Mouse (Mus musculus) spleen, postnatal 4 days (tissue): Measurements from ENCODE around the gene Pakap.
A peak's percentile ranks its signal among the peaks of the same experiment; 100 is the strongest.

Source experiments
- DNase-seq, 2 experiments: peaks; one replicate each; pipeline ENCODE4 v3.0.0; 2022; ENCODE audit warnings: low spot score in 2 of 2

Pakap gene

GRCm38 (mm10) chr4:57765806-57766205 is 197.8 kb downstream of the Pakap start:
- no peak for DNase-seq

DNA sequence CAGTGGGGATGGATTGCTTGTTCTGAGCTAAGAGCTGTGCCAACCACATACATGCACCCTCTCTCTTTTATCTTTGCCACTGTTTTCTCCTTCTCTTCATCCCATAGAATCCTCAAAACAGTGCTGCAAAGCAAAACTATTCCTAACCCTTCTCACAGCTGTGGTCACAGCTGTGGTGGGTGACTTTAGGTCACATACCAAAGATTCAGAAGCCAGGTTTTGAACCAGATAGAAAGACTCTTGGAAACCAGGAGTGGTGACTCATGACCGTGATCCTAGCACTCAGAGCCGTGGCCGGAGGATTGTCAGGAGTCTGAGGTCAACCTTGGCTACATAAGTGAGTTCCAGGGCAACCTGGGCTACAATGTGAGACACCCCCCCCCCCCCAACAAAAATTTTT is 201.0 kb downstream of the Pakap start:
- DNase-seq = no peak

- DNase-seq = no peak
These were observed 202.3 kb downstream of the Pakap start for GRCm38 (mm10) chr4:57770185-57770823.

DNA sequence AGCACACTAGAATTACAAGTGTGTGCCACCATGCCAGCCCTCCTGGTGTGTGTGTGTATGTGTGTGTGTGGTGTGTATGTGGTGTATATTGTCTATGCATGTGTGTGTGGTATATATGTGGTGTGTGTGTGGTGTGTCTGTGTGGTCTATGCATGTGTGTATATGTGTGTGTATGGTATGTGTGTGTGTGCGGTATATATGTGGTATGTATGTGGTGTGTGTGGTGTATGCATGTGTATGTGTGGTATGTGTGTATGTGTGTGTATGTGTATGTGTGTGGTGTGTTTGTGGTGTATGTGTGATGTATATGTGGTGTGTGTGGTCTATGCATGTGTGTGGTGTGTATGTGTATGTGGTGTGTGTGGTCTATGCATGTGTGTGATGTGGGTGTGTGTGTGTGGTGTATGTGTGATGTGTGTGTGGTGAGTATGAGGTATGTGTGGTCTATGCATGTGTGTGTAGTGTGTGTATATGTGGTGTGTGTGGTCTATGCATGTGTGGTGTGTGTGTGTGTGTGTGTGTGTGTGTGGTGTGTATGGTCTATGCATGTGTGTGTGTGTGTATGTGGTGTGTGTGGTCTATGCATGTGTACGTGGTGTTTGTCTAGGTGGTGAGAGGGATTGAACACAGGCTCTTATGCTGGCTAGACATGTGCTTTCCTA is 203.7 kb downstream of the Pakap start:
- DNase-seq = no peak

- DNase-seq = no peak
These were observed 205.0 kb downstream of the Pakap start for GRCm38 (mm10) chr4:57772851-57773510.

DNA sequence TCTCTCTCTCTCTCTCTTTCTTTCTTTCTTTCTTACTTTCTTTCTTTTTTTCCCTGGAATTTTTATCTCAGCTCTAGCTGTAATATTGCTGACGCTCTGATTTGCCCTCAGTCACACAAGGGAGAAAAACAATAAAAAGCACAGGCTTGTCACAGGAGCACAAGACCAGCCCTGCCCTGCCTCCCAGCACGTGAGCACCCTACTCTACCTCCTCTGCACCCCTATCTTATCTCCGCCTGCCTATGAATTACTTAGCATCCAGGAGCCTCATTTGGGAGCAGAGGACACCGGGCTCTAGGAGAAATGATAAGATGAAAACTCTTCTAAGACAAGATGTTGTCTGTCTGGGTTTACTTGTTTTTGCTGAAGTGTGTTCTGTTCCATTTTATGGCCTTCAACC is 206.5 kb downstream of the Pakap start:
- DNase-seq = no peak

- DNase-seq = no peak
These were observed 207.6 kb downstream of the Pakap start for GRCm38 (mm10) chr4:57775582-57775981.

GRCm38 (mm10) chr4:57780403-57780802 is 212.4 kb downstream of the Pakap start:
- no peak for DNase-seq

- no peak for DNase-seq
These were observed 213.1 kb downstream of the Pakap start for GRCm38 (mm10) chr4:57780833-57781641.

DNA sequence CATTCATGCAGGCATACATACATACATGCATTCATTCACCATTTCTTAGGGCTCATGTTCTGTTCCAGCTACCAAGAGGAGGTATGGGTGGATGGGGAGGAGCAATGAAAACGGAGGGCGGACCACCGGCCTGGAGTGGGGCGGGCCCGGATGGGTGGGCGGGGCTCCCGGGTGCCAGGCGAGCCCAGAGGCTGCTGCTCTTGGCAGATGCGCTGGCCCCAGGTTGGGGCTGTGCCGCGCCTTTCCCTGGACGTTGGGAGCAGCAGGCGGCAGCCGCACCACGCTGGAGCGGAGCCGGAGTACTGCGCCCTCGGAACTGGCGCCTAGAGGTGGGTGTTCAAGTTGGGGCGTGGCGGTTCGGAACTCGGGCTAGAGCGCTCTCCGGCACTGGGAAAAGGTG is 214.0 kb downstream of the Pakap start:
- peak; percentile 63 to 79 for DNase-seq

GRCm38 (mm10) chr4:57782549-57783390 is 214.8 kb downstream of the Pakap start:
- peak in 1 of 2 experiments; percentile 26 for DNase-seq

GRCm38 (mm10) chr4:57783391-57783770 is 215.4 kb downstream of the Pakap start:
- DNase-seq = no peak

DNA sequence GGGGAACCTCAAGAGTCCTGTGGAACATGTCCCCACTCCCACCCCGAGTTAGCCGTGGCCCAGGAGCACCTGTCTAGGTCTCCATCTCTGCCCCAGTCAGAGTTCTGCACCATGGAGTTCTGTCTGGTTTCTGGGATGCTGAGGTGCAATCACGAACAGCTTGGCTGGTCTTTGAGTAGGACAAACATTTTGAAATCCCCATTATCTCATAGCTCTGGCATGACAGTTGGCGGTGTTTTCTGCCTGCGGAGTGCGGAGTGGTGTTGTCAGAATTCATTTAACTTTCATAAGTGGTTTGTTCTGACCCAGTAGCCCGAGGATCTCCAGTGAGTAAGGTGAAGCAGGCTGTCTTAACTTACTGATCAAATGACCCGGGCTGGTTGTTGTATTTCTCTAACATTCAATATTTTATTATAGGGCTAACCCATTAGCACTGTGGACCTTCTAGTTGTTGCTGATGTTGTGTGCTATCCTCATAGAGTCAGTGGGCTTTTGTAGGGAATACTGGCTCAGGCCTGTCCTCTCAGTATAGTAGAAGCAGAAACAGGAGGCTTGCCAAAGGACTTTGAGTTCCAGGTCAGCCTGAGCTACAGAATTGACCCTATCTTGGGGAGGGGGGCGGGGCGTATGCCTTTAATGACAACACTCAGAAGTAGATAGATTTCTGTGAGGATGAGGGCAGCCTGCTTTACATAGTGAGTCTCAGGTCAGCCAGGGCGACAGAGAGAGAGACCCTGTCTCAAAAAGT is 216.0 kb downstream of the Pakap start:
- DNase-seq = no peak

GRCm38 (mm10) chr4:57788709-57789108 is 220.7 kb downstream of the Pakap start:
- DNase-seq = peak; percentile 37 to 71

DNA sequence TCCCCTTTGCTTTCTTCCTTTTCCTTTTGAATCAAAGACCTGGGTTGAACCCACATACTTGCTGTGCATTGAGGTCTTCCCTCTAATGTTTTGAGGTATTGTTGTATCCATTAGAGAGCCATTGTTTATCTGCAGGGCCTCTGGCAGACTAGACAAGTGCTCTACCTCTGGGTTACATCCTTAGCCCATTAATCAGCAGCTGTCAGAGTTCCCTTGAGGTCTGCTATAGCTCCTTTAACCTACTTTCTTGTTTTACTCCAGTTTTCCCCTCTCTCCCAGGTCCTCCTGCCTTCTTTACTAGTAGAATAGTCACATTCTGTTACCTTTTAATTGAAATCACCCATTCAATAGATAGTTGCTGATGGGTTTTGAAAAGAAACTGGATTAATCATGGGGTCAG is 221.1 kb downstream of the Pakap start:
- no peak for DNase-seq

DNA sequence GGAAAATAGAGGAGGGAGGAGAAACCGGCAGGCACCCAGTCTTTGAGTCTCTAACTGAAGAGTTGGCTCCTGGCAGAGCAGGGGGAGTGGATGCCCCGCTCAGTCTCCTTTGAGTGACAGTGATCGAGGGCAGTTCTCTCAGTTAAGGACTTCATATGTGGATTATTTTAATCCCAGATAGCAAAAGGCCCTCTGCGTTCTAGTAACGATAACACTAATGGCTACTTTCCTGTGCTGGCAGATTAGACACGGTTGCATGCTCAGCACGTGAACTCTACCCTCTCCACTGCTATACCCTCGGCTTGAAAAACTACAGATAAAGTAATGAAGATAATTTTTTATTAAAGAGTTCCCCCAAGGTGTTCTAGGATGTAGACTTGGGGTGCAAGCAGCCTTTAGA is 226.0 kb downstream of the Pakap start:
- DNase-seq = no peak

DNA sequence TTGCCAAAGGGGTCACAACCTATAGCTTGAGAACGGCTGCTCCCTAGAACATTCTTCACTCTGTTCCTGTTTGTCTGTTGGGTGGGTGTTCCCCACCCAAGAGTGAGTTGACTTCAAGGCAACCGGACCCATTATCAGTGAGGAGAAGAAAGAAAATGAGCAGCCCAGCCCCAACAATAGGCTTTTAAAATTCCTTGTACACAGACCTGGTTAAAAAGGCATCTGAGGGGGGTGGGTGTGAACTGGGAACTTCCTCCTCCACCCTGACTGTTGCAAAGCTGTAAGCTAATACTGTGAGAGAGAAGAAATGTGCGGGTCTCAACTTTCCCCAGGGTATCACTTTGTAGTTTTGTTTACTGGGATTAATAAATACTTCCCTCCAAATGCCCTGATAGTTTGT is 226.6 kb downstream of the Pakap start:
- DNase-seq = no peak

DNA sequence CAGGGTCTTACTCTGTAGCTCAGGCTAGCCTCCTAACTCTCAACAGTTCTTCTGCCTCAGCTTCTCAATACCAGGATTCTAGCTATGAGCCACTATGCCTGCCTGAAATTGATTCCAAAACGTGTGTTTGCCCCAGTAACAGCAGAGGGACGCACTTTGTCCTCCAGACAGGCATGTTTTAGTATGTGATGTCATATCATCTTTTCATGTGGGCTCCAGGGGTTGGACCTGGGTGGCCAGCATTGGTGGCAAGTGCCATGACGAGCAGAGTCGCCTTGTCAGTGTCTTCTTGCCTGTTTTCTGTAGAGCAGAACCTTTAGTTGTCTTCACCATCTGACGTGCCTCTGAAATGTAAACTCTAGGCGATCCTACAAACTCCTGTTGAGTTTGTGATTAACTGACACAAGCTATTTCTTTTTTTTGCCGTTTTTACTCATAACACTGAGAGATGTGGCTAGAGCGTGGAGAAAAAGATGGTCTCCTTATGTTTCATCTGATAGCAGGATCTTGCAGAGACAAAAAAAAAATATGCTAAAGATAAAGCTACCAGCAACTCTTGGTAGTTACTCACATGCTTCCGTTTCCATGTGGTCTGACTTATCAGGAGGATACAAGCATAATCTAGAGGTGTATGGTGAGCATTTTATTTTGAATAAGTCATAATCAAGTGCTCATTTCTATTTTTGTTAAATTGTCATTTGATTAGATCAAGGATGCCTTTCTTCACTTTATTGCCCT is 229.7 kb downstream of the Pakap start:
- no peak for DNase-seq

GRCm38 (mm10) chr4:57798286-57799018 is 230.5 kb downstream of the Pakap start:
- DNase-seq = no peak
